Mouse (Mus musculus): ENCODE measurements at regions not wholly inside any gene's neighbourhood (a gene's known extent, or its start where the extent isn't known, plus 50 kb on each side); places are given as distances from the start of the nearest gene placed in this dataset.
A peak's percentile ranks its signal among the peaks of the same experiment; 100 is the strongest.

GRCm38 (mm10) chr15:97580726-97581125, 124.9 kb downstream of the Rpap3 start:
- peak in 1 of 2 experiments; percentile 21 for DNase-seq

GRCm38 (mm10) chr15:97578046-97578445, 127.6 kb downstream of the Rpap3 start:
- DNase-seq: no peak
- intact Hi-C loops (cut with DNase I): no loop called here

More at GRCm38 (mm10) chr15:97580726-97581125, 124.9 kb downstream of the Rpap3 start:
- intact Hi-C loops (cut with DNase I): loop anchor here (5.0 kb wide), 3 partner anchors 82 to 333 kb away; partner anchors contain the start of genes Amigo2 and Pced1b

GRCm38 (mm10) chr15:97577196-97577595, 128.4 kb downstream of the Rpap3 start:
- intact Hi-C loops (cut with DNase I): no loop called here
- no peak for DNase-seq

GRCm38 (mm10) chr15:97572639-97573038, 133.0 kb downstream of the Rpap3 start:
- DNase-seq: no peak
- intact Hi-C loops (cut with DNase I): no loop called here

- DNase-seq: no peak
- intact Hi-C loops (cut with DNase I): no loop called here
These were observed 133.7 kb downstream of the Rpap3 start for GRCm38 (mm10) chr15:97571885-97572284.

GRCm38 (mm10) chr15:97560096-97560495, 145.5 kb downstream of the Rpap3 start:
- intact Hi-C loops (cut with DNase I): no loop called here
- no peak for DNase-seq

GRCm38 (mm10) chr15:97558725-97559124, 146.9 kb downstream of the Rpap3 start:
- DNase-seq: no peak
- intact Hi-C loops (cut with DNase I): no loop called here

GRCm38 (mm10) chr15:97548354-97548753, 157.3 kb downstream of the Rpap3 start:
- intact Hi-C loops (cut with DNase I): no loop called here
- DNase-seq: no peak

- intact Hi-C loops (cut with DNase I): no loop called here
- no peak for DNase-seq
These were observed 160.6 kb downstream of the Rpap3 start for GRCm38 (mm10) chr15:97545034-97545433.

- no peak for DNase-seq
- intact Hi-C loops (cut with DNase I): no loop called here
These were observed 164.0 kb downstream of the Rpap3 start for GRCm38 (mm10) chr15:97541646-97542045.

- no peak for DNase-seq
- intact Hi-C loops (cut with DNase I): no loop called here
These were observed 169.5 kb downstream of the Rpap3 start for GRCm38 (mm10) chr15:97536145-97536544.

GRCm38 (mm10) chr15:97534878-97535277, 170.7 kb downstream of the Rpap3 start:
- intact Hi-C loops (cut with DNase I): no loop called here
- no peak for DNase-seq

GRCm38 (mm10) chr15:97533553-97534291, 171.9 kb downstream of the Rpap3 start:
- intact Hi-C loops (cut with DNase I): no loop called here
- DNase-seq: peak in 1 of 2 experiments; percentile 14

- intact Hi-C loops (cut with DNase I): no loop called here
- DNase-seq: no peak
These were observed 173.2 kb downstream of the Rpap3 start for GRCm38 (mm10) chr15:97532346-97532910.

GRCm38 (mm10) chr15:97528291-97529050, 177.2 kb downstream of the Rpap3 start:
- no peak for DNase-seq
- intact Hi-C loops (cut with DNase I): no loop called here

GRCm38 (mm10) chr15:97520395-97520794, 185.2 kb downstream of the Rpap3 start:
- intact Hi-C loops (cut with DNase I): no loop called here
- DNase-seq: no peak

GRCm38 (mm10) chr15:97519919-97520345, 185.7 kb downstream of the Rpap3 start:
- no peak for DNase-seq
- intact Hi-C loops (cut with DNase I): no loop called here

- intact Hi-C loops (cut with DNase I): no loop called here
- DNase-seq: no peak
These were observed 187.7 kb downstream of the Rpap3 start for GRCm38 (mm10) chr15:97517926-97518325.

- no peak for DNase-seq
- intact Hi-C loops (cut with DNase I): no loop called here
These were observed 188.4 kb downstream of the Rpap3 start for GRCm38 (mm10) chr15:97517188-97517587.

GRCm38 (mm10) chr15:97515773-97516172, 189.9 kb downstream of the Rpap3 start:
- no peak for DNase-seq
- intact Hi-C loops (cut with DNase I): no loop called here

- intact Hi-C loops (cut with DNase I): no loop called here
- DNase-seq: no peak
These were observed 197.8 kb downstream of the Rpap3 start for GRCm38 (mm10) chr15:97507656-97508306.

Measured in heart, postnatal 36 days (tissue).